8 mouse cellular contexts compared by ENCODE assay signal in genomic region chr7:142060931-142061565, GRCm38 (mm10). TPM values are rescaled to one million over a fixed set of nuclear protein-coding genes. Genes with fewer than 3 reads are reported as not detected.
DNase-seq lines count a peak whose midpoint lies in the region; ATAC-seq and TF ChIP-seq lines count a peak whose summit lies in the region.

Mob2 (minus strand) TSS chr7:142061065.

- 0 out of 2 replicates have a peak, but pooled peaks cover 5% of the 10 kb centered on the region for H3K4me1 ChIP-seq in hindbrain, embryonic 11.5 days (replicated peaks; ENCODE audit: control insufficient read depth, insufficient read depth, low read length)
- H3K4me1 ChIP-seq in lung, embryonic 16.5 days (replicated peaks; ENCODE audit: control insufficient read depth, insufficient read depth, low read length), result peaks cover 15% of the 10 kb centered on the region
- H3K4me1 ChIP-seq in thymus, adult 2 months (replicated peaks; ENCODE audit: control insufficient read depth, insufficient read depth, low read length), result peaks cover 24% of the 10 kb centered on the region

- H3K4me3 ChIP-seq in hindbrain, embryonic 11.5 days (ENCODE audit: low read depth, low read length), result peak within 1 kb of the TSS; percentile 95
- peak within 1 kb of the TSS; percentile 81 for H3K4me3 ChIP-seq in lung, embryonic 16.5 days (ENCODE audit: low read length)
- peak within 1 kb of the TSS; percentile 64 for H3K4me3 ChIP-seq in thymus, adult 2 months (ENCODE audit: control insufficient read depth, insufficient read depth, low read length)

- H3K9ac ChIP-seq in hindbrain, embryonic 11.5 days (ENCODE audit: low read depth, low read length), result peak within 1 kb of the TSS; percentile 88
- peak within 1 kb of the TSS; percentile 93 for H3K9ac ChIP-seq in lung, embryonic 16.5 days (ENCODE audit: low read length)

- H3K9me3 ChIP-seq in hindbrain, embryonic 11.5 days (ENCODE audit: control insufficient read depth, low read length), result no peaks in the 10 kb centered on the region
- no peaks in the 10 kb centered on the region for H3K9me3 ChIP-seq in lung, embryonic 16.5 days (ENCODE audit: control insufficient read depth, low read length)

- H3K4me2 ChIP-seq in hindbrain, embryonic 11.5 days (replicated peaks; ENCODE audit: low read depth, low read length), result peak within 1 kb of the TSS; percentile 81
- H3K4me2 ChIP-seq in lung, embryonic 16.5 days (ENCODE audit: low read depth, low read length), result peak within 1 kb of the TSS; percentile 88

- no peak within 1 kb of the TSS for H3K27ac ChIP-seq in hindbrain, embryonic 11.5 days (ENCODE audit: low read depth, low read length)
- peak within 1 kb of the TSS; percentile 76 for H3K27ac ChIP-seq in lung, embryonic 16.5 days (ENCODE audit: low read length)
- H3K27ac ChIP-seq in thymus, adult 2 months (ENCODE audit: control insufficient read depth, insufficient read depth, low read length), result no peak within 1 kb of the TSS

- H3K36me3 ChIP-seq in hindbrain, embryonic 11.5 days (ENCODE audit: control insufficient read depth, insufficient read depth, low read length), result no peaks in the 10 kb centered on the region
- H3K36me3 ChIP-seq in lung, embryonic 16.5 days (ENCODE audit: control insufficient read depth, insufficient read depth, low read length), result no peaks in the 10 kb centered on the region; the same call in 1 of the 2 replicates
- H3K36me3 ChIP-seq in thymus, adult 2 months (ENCODE audit: control insufficient read depth, insufficient read depth, low read length), result no peaks in the 10 kb centered on the region

- TF ChIP-seq POLR2A in thymus, adult 2 months (IDR thresholded peaks at IDR 0.05; ENCODE audit: control insufficient read depth, extremely low read depth, insufficient read depth, low read length, poor library complexity), result peak; percentile 91

- H3K27me3 ChIP-seq in hindbrain, embryonic 11.5 days (ENCODE audit: control insufficient read depth, insufficient read depth, low read length), result no peaks in the 10 kb centered on the region
- H3K27me3 ChIP-seq in lung, embryonic 16.5 days (ENCODE audit: control insufficient read depth, insufficient read depth, low read depth, low read length), result no peaks in the 10 kb centered on the region
- no peaks in the 10 kb centered on the region for H3K27me3 ChIP-seq in thymus, adult 2 months (ENCODE audit: control insufficient read depth, insufficient read depth, low read length)

- under 1% methylated on average over 38 of the region's 49 CpGs for WGBS in hindbrain, embryonic 11.5 days
- WGBS in lung, embryonic 16.5 days, result under 1% methylated on average over 49 of the region's 49 CpGs
- under 1% methylated on average over 49 of the region's 49 CpGs for WGBS in thymus, adult 2 months

- DNase-seq in Muller cell, postnatal 12 days (ENCODE audit: inconsistent ontology term), result peak; percentile 92
- DNase-seq in cerebellum, postnatal 10 days, result peak; percentile 94 to 95
- DNase-seq in frontal cortex, postnatal 10 days (ENCODE audit: low spot score in 2 of 2), result peak; percentile 71 to 87
- DNase-seq in hindbrain, embryonic 11.5 days (ENCODE audit: low spot score), result peak; percentile 96
- DNase-seq in layer of hippocampus, adult 9-11 months, result peak; percentile 90
- peak; percentile 77 for DNase-seq in ovary, adult 18-20 months (ENCODE audit: low spot score)
- DNase-seq in thymus, adult 2 months, result peak; percentile 88

- ATAC-seq in hindbrain, embryonic 11.5 days (ENCODE audit: low FRiP score), result peak; percentile 95
- ATAC-seq in lung, embryonic 16.5 days (ENCODE audit: low read depth), result peak; percentile 97

- no peak for TF ChIP-seq CTCF in thymus, adult 2 months (IDR thresholded peaks at IDR 0.05; ENCODE audit: borderline replicate concordance, control insufficient read depth, extremely low read depth, insufficient read depth, low read length, poor library complexity)

RNA-seq across cellular contexts. Expression of gene Mob2, which starts in this region (rescaled TPM):
- polyA plus RNA-seq in hindbrain, embryonic 11.5 days (2014; fragmentation: Nextera tagmentation; extraction: Ambion mirVana), result 53.3 and 59.8 TPM in 2 replicates
- polyA plus RNA-seq in lung, embryonic 16.5 days (2015; fragmentation: Nextera tagmentation; extraction: Ambion mirVana), result 76.3 and 83.9 TPM in 2 replicates
- polyA plus RNA-seq in thymus, adult 2 months (2012; rRNA removed), result 62.6 and 73.5 TPM in 2 replicates
